Mouse (Mus musculus) adipocyte (in vitro differentiated cells): ENCODE results near the gene Wnt8b.
"Not testable (repeated sequence)": the region's sequence is repeated elsewhere in the genome, so short reads cannot be mapped to it uniquely, and the experiment has no call there.

Source experiments
- DNase-seq: peaks from one replicate; pipeline ENCODE4 v3.0.0-alpha.2; 2016; ENCODE audit warnings: low spot score

Wnt8b gene

GRCm38 (mm10) chr19:44493128-44493527 is at the start of gene Wnt8b:
Wnt8b (plus strand) TSS chr19:44493472.
- DNase-seq: no peak

GRCm38 (mm10) chr19:44445755-44446154 is 47.5 kb upstream of the Wnt8b start:
- peak; percentile 93 for DNase-seq

GRCm38 (mm10) chr19:44447927-44448326 is 45.3 kb upstream of the Wnt8b start:
- DNase-seq: peak; percentile 97

GRCm38 (mm10) chr19:44454862-44455261 is 38.4 kb upstream of the Wnt8b start:
- no peak for DNase-seq

- no peak for DNase-seq
Measured at GRCm38 (mm10) chr19:44455356-44455755, 37.9 kb upstream of the Wnt8b start.

- DNase-seq: peak; percentile 91
Measured at GRCm38 (mm10) chr19:44457359-44458055, 35.8 kb upstream of the Wnt8b start.

- DNase-seq: peak; percentile 100
Measured at GRCm38 (mm10) chr19:44458696-44459095, 34.6 kb upstream of the Wnt8b start.

- DNase-seq: peak; percentile 82
Measured at GRCm38 (mm10) chr19:44460441-44460840, 32.8 kb upstream of the Wnt8b start.

- DNase-seq: no peak
Measured at GRCm38 (mm10) chr19:44461500-44461899, 31.8 kb upstream of the Wnt8b start.

GRCm38 (mm10) chr19:44462141-44462540 is 31.1 kb upstream of the Wnt8b start:
- peak; percentile 48 for DNase-seq

- DNase-seq: not testable (repeated sequence)
Measured at GRCm38 (mm10) chr19:44465960-44466525, 27.2 kb upstream of the Wnt8b start.

GRCm38 (mm10) chr19:44474158-44474557 is 19.1 kb upstream of the Wnt8b start:
- peak; percentile 99 for DNase-seq

GRCm38 (mm10) chr19:44475268-44475667 is 18.0 kb upstream of the Wnt8b start:
- DNase-seq: peak; percentile 93

- peak; percentile 51 for DNase-seq
Measured at GRCm38 (mm10) chr19:44476541-44476940, 16.7 kb upstream of the Wnt8b start.

GRCm38 (mm10) chr19:44487266-44487665 is 6.0 kb upstream of the Wnt8b start:
- peak; percentile 51 for DNase-seq

GRCm38 (mm10) chr19:44496511-44496910 is 3.2 kb downstream of the Wnt8b start:
- DNase-seq: no peak

GRCm38 (mm10) chr19:44496941-44497340 is 3.7 kb downstream of the Wnt8b start:
- DNase-seq: no peak

GRCm38 (mm10) chr19:44498936-44499335 is 5.7 kb downstream of the Wnt8b start:
- DNase-seq: no peak

- DNase-seq: no peak
Measured at GRCm38 (mm10) chr19:44500240-44500639, 7.0 kb downstream of the Wnt8b start.

GRCm38 (mm10) chr19:44501925-44502324 is 8.7 kb downstream of the Wnt8b start:
- DNase-seq: no peak

GRCm38 (mm10) chr19:44502741-44503140 is 9.5 kb downstream of the Wnt8b start:
- no peak for DNase-seq

- no peak for DNase-seq
Measured at GRCm38 (mm10) chr19:44510534-44511175, 17.4 kb downstream of the Wnt8b start.
